Comparison of ENCODE assay signal across 14 mouse cellular contexts in the genomic region with DNA sequence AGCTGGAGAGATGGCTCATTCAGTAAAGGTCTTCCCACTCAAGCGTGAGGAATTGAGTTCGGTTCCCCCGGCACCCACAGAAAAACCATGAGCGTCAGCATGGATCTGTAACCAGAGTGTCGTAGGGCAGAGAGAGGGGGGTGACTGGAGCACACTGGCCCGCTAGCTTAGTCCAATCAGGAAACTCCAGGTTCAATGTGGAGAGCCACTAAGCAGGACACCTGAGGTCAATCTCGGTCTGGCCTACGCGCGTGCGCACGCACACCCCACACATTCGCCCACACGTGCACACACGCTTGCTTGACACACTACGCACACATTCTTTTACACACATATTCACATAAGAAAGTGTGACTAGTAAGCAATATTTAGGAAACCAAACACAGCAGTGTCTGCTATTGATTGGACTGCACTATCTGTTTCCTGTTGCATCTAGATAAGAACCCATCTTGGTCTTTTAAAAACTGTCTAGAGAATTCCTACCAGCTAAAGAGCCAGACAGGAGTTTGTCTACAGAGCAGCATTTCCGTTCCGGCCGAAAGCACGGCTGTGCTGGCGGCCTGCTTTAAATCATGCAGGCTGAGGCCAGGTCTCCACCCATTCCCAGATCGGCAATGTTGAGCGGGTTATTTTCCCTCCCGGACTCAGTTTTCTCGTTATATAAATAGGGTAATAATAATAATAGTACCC. TPM values are rescaled to one million over a fixed set of nuclear protein-coding genes. Genes with fewer than 3 reads are reported as not detected.
DNase-seq lines count a peak whose midpoint lies in the region; ATAC-seq and TF ChIP-seq lines count a peak whose summit lies in the region.
"Had no signal": no experiment of that assay in that cellular context is flagged by ENCODE, and none has a peak within 500 bp of the region (broad histone marks: within the 10 kb centered on the region; RNA-seq: fewer than 3 reads in every experiment).

No protein-coding gene starts in this region.

- no peaks in the 10 kb centered on the region for H3K36me3 ChIP-seq in embryonic facial prominence, embryonic 13.5 days
- no peaks in the 10 kb centered on the region for H3K36me3 ChIP-seq in kidney, embryonic 15.5 days
- no peaks in the 10 kb centered on the region for H3K36me3 ChIP-seq in limb, embryonic 14.5 days (ENCODE audit: control insufficient read depth, insufficient read depth, low read length)
- H3K36me3 ChIP-seq: hindbrain, embryonic 10.5 days; midbrain, embryonic 12.5 days had no signal

- no peak for TF ChIP-seq CTCF in layer of hippocampus, adult 2 months (conservative IDR thresholded peaks at IDR 0.05)

- no peak for DNase-seq in layer of hippocampus, adult 2 months (ENCODE audit: low spot score in 2 of 2)
- no peak for DNase-seq in layer of hippocampus, adult 9-10 months (ENCODE audit: low spot score)
- DNase-seq in limb, embryonic 14.5 days (ENCODE audit: low spot score) = peak; percentile 36
- no peak for DNase-seq in heart, postnatal 14 days
- DNase-seq: cerebellum, adult 9-10 months; heart, adult 18-20 months; layer of hippocampus, adult 9-11 months; lung, embryonic 14.5 days had no signal

- H3K4me1 ChIP-seq in embryonic facial prominence, embryonic 13.5 days = 0 out of 2 replicates have a peak, but pooled peaks cover 5% of the 10 kb centered on the region
- H3K4me1 ChIP-seq in kidney, embryonic 15.5 days = peaks cover 20% of the 10 kb centered on the region
- peaks cover 3% of the 10 kb centered on the region; the same call in 1 of the 2 replicates for H3K4me1 ChIP-seq in limb, embryonic 14.5 days (ENCODE audit: control insufficient read depth, insufficient read depth, low read length)
- H3K4me1 ChIP-seq: hindbrain, embryonic 10.5 days; midbrain, embryonic 12.5 days had no signal

- H3K27ac ChIP-seq in layer of hippocampus, adult 2 months = no peak overlapping the region
- H3K27ac ChIP-seq in embryonic facial prominence, embryonic 13.5 days = no peak overlapping the region
- H3K27ac ChIP-seq in kidney, embryonic 15.5 days = peak overlapping the region; percentile 76
- no peak overlapping the region for H3K27ac ChIP-seq in limb, embryonic 14.5 days (replicated peaks; ENCODE audit: low read depth, low read length)
- H3K27ac ChIP-seq: hindbrain, embryonic 10.5 days; midbrain, embryonic 12.5 days had no signal

- ATAC-seq in embryonic facial prominence, embryonic 13.5 days (ENCODE audit: insufficient number of reproducible peaks, insufficient read depth, low FRiP score, low TSS enrichment, low read depth) = no peak
- ATAC-seq in kidney, embryonic 15.5 days (replicated peaks; ENCODE audit: low FRiP score) = peak; percentile 85
- no peak; the same call in 1 of the 2 replicates for ATAC-seq in limb, embryonic 14.5 days (ENCODE audit: low FRiP score, low read depth)
- ATAC-seq in inflammation-experienced regulatory T-cells, adult 6 months = no peak
- no peak for ATAC-seq in megakaryocyte-erythroid progenitor cell, adult 5-6 weeks (replicated peaks; ENCODE audit: low FRiP score, low TSS enrichment, poor library complexity, severe bottlenecking)

- H3K9me3 ChIP-seq in embryonic facial prominence, embryonic 13.5 days = no peaks in the 10 kb centered on the region
- H3K9me3 ChIP-seq in kidney, embryonic 15.5 days (replicated peaks) = no peaks in the 10 kb centered on the region
- H3K9me3 ChIP-seq in limb, embryonic 14.5 days (ENCODE audit: control insufficient read depth, low read length) = no peaks in the 10 kb centered on the region
- H3K9me3 ChIP-seq: hindbrain, embryonic 10.5 days; midbrain, embryonic 12.5 days had no signal

- H3K4me2 ChIP-seq in embryonic facial prominence, embryonic 13.5 days = peak overlapping the region; percentile 24; the same call in 1 of the 2 replicates
- H3K4me2 ChIP-seq in kidney, embryonic 15.5 days = peak overlapping the region; percentile 53
- H3K4me2 ChIP-seq in limb, embryonic 14.5 days (replicated peaks; ENCODE audit: low read depth, low read length, severe bottlenecking) = 0 out of 2 replicates have a peak overlapping the region, but pooled peaks have one; percentile 19
- H3K4me2 ChIP-seq: lung, embryonic 14.5 days; midbrain, embryonic 12.5 days had no signal

- 80% methylated on average over 25 of the region's 25 CpGs for WGBS in embryonic facial prominence, embryonic 13.5 days
- WGBS in kidney, embryonic 15.5 days = 50% methylated on average over 25 of the region's 25 CpGs
- 67% methylated on average over 25 of the region's 25 CpGs for WGBS in limb, embryonic 14.5 days

- H3K27me3 ChIP-seq in embryonic facial prominence, embryonic 13.5 days = no peaks in the 10 kb centered on the region
- no peaks in the 10 kb centered on the region for H3K27me3 ChIP-seq in kidney, embryonic 15.5 days
- H3K27me3 ChIP-seq in limb, embryonic 14.5 days (ENCODE audit: control insufficient read depth, insufficient read depth, low read length) = no peaks in the 10 kb centered on the region
- H3K27me3 ChIP-seq: midbrain, embryonic 12.5 days had no signal

- no peak overlapping the region for H3K9ac ChIP-seq in embryonic facial prominence, embryonic 13.5 days
- H3K9ac ChIP-seq in kidney, embryonic 15.5 days = no peak overlapping the region
- 0 out of 2 replicates have a peak overlapping the region, but pooled peaks have one; percentile 12 for H3K9ac ChIP-seq in limb, embryonic 14.5 days (ENCODE audit: low read depth, low read length, severe bottlenecking)
- H3K9ac ChIP-seq: lung, embryonic 14.5 days; midbrain, embryonic 12.5 days had no signal

- H3K4me3 ChIP-seq in layer of hippocampus, adult 2 months = peak overlapping the region; percentile 28; the same call in 1 of the 2 replicates
- no peak overlapping the region for H3K4me3 ChIP-seq in embryonic facial prominence, embryonic 13.5 days
- H3K4me3 ChIP-seq in kidney, embryonic 15.5 days (replicated peaks) = peak overlapping the region; percentile 29
- H3K4me3 ChIP-seq in limb, embryonic 14.5 days (replicated peaks; ENCODE audit: low read length) = no peak overlapping the region
- H3K4me3 ChIP-seq: hindbrain, embryonic 10.5 days; midbrain, embryonic 12.5 days had no signal

- TF ChIP-seq POLR2A in limb, embryonic 14.5 days (IDR thresholded peaks at IDR 0.05; ENCODE audit: borderline replicate concordance, extremely low read depth, insufficient read depth, insufficient read length) = no peak

- intact Hi-C loops in heart, postnatal 14 days (cut with DNase I) = no loop called here

RNA-seq across cellular contexts. Expression of gene Fras1, which starts 42.6 kb away (rescaled TPM):
- 10 to 100 TPM; 11.6 to 12.4 TPM for total RNA-seq in layer of hippocampus, adult 2 months (2021)
- 19.8 and 22.4 TPM in 2 replicates for polyA plus RNA-seq in embryonic facial prominence, embryonic 13.5 days (2015; fragmentation: Nextera tagmentation; extraction: Ambion mirVana)
- polyA plus RNA-seq in kidney, embryonic 15.5 days (2015; fragmentation: Nextera tagmentation; extraction: Ambion mirVana) = 35.3 and 36.4 TPM in 2 replicates
- 10.5 and 11.5 TPM in 2 replicates for polyA plus RNA-seq in limb, embryonic 14.5 days (2012; rRNA removed)
- polyA plus RNA-seq in limb, embryonic 14.5 days (2014; fragmentation: Nextera tagmentation; extraction: Ambion mirVana) = 30.4 and 30.5 TPM in 2 replicates
- polyA plus RNA-seq in inflammation-experienced regulatory T-cells, adult 6 months (2017; shearing (Covaris generic)) = under 1 TPM in 2 of 3 experiments, not detected in 1; 0.07 to 0.19 TPM
- total RNA-seq in megakaryocyte-erythroid progenitor cell, adult 5-6 weeks (2014; fragmentation: Nextera tagmentation) = not detected in 2 replicates
- not detected in 2 replicates for total RNA-seq in megakaryocyte-erythroid progenitor cell, adult 5-6 weeks (2017)
- total RNA-seq in heart, postnatal 14 days (2021) = 1 to 10 TPM; 3.5 to 5.4 TPM

Comparison
In these comparisons a context has a peak if more than half of its experiments do, and no peak if none do; other contexts are left out.
1. H3K4me3 ChIP-seq: peak in layer of hippocampus, adult 2 months (single experiment) and kidney, embryonic 15.5 days (single experiment); none in embryonic facial prominence, embryonic 13.5 days (single experiment) and limb, embryonic 14.5 days (single experiment).
2. RNA of gene Fras1, which starts 42.6 kb away (polyA plus RNA-seq): 35.3 to 36.4 TPM in kidney, embryonic 15.5 days, 10.5 to 30.5 TPM in limb, embryonic 14.5 days and 19.8 to 22.4 TPM in embryonic facial prominence, embryonic 13.5 days; 0.07 to 0.19 TPM in inflammation-experienced regulatory T-cells, adult 6 months; every median in the first group is over 4 times any median in the second.
3. Peak in every context shown above with its lines, with median percentiles within 50 percentile points of each other: H3K4me2 ChIP-seq.